In genomic region chrX:11558260-11558659, GRCm38 (mm10) we compare ENCODE assay signal across 23 mouse cellular contexts.
"Had no signal": no experiment of that assay in that cellular context is flagged by ENCODE, and none has a peak within 500 bp of the region (broad histone marks: within the 10 kb centered on the region; RNA-seq: fewer than 3 reads in every experiment).

No protein-coding gene starts in this region.

- H3K4me3 ChIP-seq: embryonic facial prominence, embryonic 10.5 days; embryonic facial prominence, embryonic 12.5 days; embryonic facial prominence, embryonic 13.5 days; embryonic facial prominence, embryonic 15.5 days; erythroblast, embryonic 14.5 days; forebrain, embryonic 10.5 days; forebrain, embryonic 12.5 days; forebrain, embryonic 13.5 days; forebrain, embryonic 15.5 days; gastrocnemius, adult 2 months; heart, adult 2 months; heart, embryonic 10.5 days had no signal

- H3K27me3 ChIP-seq: forebrain, embryonic 15.5 days had no signal

- DNase-seq: cerebellum, adult 9-11 months; cerebellum, postnatal 10 days; cerebellum, postnatal 14 days; cerebellum, postnatal 25 days; cerebellum, postnatal 36 days; embryo, embryonic 11 days; forebrain, postnatal 0 days; gastrocnemius, adult 2 months; gastrocnemius, postnatal 10 days; gastrocnemius, postnatal 14 days; gastrocnemius, postnatal 25 days; gastrocnemius, postnatal 36 days; heart, adult 2 months had no signal

- H3K36me3 ChIP-seq: embryonic facial prominence, embryonic 10.5 days; embryonic facial prominence, embryonic 12.5 days; embryonic facial prominence, embryonic 13.5 days; embryonic facial prominence, embryonic 15.5 days; forebrain, embryonic 10.5 days; forebrain, embryonic 12.5 days; forebrain, embryonic 15.5 days; heart, embryonic 10.5 days had no signal
